Mouse (Mus musculus) ES-CJ7 (cell line): ENCODE measurements around the gene Krtap16-1.

Experiments used
- DNase-seq: peaks from one replicate; pipeline ENCODE4 v3.0.0; 2011; ENCODE audit warnings: low read depth, low spot score

Krtap16-1 gene

GRCm38 (mm10) chr11:99986180-99986647, at the start of gene Krtap16-1:
TSS of gene Krtap16-1 (minus strand) at chr11:99986597.
- no peak for DNase-seq

DNA sequence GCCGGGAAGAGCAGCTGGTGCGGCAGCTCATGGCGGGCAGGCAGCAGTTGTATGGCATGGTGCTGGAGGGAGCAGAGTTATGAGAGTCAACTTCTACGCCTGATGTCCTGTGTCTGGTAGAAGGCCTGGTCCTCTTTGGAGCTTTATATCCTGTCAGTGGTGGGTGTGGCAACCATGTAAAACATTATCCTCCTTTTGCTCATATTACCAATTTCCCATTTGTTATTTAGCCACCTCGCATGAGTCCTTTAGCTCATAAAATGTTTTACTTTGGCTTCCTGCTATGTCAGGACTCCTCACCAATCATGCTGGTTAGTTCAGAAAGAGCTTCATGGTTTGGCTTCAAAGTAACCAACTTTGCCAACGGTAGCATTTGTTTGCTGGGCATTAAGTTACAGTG, 43.4 kb upstream of the Krtap16-1 start, which contains the start of gene Krt33b:
TSS of gene Krt33b (minus strand) at position 101 of the 400 bp plus-strand sequence.
- DNase-seq: no peak

DNA sequence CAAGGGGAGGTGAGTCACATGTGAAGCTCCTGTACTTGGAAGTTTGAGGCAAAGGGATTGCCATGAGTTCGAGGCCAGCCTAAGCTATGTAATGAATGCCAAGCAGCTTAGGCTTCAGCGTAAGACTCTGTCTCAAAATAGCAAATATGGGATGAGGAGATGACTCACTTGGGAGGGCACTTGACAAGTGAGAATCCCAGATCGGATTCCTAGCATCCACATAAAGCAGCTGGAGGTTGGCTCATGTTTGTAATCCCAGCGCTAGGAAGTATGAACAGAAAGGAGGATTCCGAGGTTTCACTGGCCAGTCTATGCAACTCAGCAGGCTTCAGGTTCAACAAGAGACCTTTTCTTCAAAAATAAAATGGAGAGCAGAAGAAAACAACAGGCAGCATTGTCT, 35.0 kb upstream of the Krtap16-1 start:
- no peak for DNase-seq

GRCm38 (mm10) chr11:100019466-100019865, 33.1 kb upstream of the Krtap16-1 start:
- no peak for DNase-seq

GRCm38 (mm10) chr11:100016112-100016511, 29.7 kb upstream of the Krtap16-1 start, which contains the start of gene Krt33a:
TSS of gene Krt33a (minus strand) at chr11:100016212.
- DNase-seq: no peak

- DNase-seq: no peak
Measured at GRCm38 (mm10) chr11:100013691-100014171, 27.3 kb upstream of the Krtap16-1 start.

- no peak for DNase-seq
Measured at GRCm38 (mm10) chr11:100010682-100011081, 24.3 kb upstream of the Krtap16-1 start.

DNA sequence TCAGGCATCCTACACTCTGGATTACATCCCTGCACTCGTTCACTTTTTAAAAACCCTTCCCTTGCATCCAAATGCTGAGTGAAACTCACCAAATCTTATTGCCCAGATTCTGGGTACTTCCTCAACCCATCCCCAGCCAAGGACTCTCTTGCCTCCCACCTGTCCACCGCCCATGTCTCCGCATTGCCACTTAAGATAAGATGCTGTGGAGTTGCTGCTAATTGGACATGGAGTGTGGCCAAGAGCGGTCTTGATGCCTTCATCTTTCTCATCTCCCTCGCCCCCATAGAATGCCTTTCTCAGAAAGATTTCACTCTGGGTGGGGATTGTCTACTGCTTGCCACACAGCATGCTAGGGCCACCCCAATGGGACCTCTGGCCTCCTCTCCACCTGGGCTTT, 21.9 kb upstream of the Krtap16-1 start:
- DNase-seq: no peak

- peak; percentile 39 for DNase-seq
Measured at GRCm38 (mm10) chr11:100006624-100007023, 20.2 kb upstream of the Krtap16-1 start.

- no peak for DNase-seq
Measured at GRCm38 (mm10) chr11:100005905-100006304, 19.5 kb upstream of the Krtap16-1 start.

GRCm38 (mm10) chr11:100004846-100005245, 18.4 kb upstream of the Krtap16-1 start:
- DNase-seq: peak; percentile 52

DNA sequence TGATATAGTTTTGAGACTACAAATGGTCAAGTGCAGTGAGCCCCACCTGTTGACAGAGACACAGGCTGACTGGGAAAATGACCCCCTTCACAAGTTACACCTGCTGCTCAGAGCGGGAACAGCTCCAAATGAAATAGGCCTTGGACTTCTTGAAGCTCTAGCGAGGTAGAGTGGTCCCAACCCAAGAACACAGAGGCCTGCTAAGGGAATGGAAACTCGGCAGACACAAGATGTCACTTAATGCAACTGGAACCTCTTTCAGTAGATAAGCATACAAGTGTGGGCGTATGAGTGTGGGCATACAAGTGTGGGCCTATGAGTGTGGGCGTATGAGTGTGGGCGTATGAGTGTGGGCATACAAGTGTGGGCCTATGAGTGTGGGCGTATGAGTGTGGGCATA, 12.7 kb upstream of the Krtap16-1 start:
- no peak for DNase-seq

DNA sequence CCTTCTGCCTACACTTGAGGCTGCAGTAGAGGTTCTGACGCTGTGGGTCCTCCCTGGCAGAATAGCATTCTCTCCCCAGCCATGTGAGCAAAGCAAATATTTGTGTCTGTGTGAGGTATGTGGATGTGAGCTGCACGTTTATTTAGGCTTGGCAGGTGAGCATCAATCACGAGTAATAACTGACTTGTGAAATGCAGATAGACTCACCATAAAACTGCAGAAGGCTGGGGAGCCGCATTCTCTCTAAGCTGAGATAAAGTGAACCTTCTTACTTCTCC, 7.9 kb upstream of the Krtap16-1 start:
- no peak for DNase-seq

- no peak for DNase-seq
Measured at GRCm38 (mm10) chr11:99993620-99994383, 7.4 kb upstream of the Krtap16-1 start, which contains the start of gene Krtap17-1. TSS of gene Krtap17-1 (minus strand) at chr11:99993994.

GRCm38 (mm10) chr11:99990571-99990970, 4.2 kb upstream of the Krtap16-1 start:
- no peak for DNase-seq

GRCm38 (mm10) chr11:99989881-99990405, 3.5 kb upstream of the Krtap16-1 start:
- no peak for DNase-seq

GRCm38 (mm10) chr11:99988530-99988929, 2.1 kb upstream of the Krtap16-1 start:
- no peak for DNase-seq

DNA sequence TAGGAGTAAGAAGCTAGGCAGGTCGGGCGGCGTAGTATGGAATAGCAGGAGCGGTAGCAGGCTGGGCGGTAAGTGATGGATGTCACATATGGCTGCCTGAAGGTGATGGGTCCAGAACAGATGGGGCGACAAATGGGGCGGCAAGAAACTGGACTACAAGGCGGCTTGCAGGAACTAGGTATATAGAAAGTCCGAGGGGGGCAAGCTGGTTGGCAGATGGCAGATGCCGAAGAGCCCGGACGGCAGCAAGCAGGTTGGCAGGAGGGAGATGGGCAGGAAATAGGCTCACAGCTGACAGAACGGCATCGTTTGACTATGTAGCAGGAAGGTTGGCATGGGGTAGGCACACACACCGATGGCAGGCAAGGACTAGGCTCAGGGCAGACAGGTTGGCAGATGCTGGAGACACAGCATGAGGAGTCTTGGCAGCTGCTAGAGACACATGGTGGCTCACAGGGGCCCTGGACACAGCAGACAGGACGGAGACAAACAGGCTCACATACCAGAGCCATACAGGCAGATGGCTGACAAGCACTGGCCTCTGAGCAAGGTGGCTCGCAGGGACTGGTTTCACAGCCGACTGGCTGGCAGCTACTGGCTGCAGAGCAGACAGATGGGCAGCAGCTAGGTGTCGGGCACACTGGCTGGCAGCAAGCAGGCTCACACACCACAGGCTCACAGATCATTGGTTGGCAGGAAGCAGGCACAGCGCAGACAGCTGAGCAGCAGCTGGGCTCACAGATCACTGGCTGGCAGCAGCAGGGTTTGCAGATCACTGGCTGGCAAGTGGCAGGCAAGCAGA, 905 bp downstream of the Krtap16-1 start:
- DNase-seq: no peak

DNA sequence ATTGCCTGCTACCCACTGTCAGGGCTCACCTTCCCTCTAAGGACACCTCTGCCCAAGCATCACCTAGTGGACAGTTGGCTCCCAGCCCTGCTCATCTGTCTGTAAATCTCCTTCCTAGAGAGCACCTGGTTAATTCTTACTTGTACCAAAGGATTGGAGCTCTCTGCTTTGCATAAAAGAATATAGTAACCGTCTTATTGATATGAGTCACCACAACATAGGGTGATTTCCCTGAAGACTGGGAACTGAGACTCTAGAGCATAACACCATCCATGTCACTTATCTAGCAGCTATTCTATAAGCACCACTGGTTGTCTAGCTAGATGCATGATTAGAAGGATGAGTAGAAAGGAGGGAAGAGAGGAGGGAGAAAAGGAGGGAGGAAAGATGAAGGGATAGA, 3.0 kb downstream of the Krtap16-1 start:
- no peak for DNase-seq

DNA sequence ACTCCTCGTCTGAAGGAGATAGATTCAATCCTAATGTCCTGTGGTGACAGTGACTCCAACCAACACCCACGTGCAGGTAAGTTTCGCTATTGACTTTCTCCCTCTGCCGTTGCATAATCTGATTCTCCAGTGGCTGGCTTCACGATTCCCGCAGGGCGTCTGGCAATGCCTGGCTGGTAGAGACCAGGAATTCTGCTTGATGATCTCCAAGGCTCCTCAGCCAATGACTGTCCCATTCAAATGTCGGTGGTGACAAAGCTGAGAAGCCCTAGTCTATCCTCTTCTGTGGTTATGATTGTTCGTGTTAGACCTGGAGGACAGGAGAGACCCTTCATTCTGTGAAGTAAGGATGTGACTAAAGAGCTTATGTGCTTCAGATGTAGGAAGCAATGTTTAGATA, 3.7 kb downstream of the Krtap16-1 start:
- no peak for DNase-seq

DNA sequence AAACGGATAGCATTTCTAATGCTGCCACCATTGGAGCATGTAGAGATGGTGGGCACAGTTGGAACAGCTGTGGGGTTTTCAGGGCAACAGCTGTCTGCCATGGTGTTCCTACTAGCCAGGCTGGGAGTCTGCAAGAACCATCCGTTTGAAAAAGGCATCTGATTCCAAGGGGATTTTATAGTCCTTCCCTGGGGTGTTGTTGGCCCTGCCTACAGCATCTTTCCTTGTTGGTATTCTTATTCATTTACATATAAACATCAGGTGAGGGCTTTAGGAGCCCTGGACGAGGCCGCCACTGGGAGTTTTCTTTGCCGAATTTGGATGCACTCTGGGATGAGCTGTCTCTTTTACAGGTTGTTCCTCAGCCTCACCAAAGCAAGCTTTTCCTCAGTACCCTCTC, 7.4 kb downstream of the Krtap16-1 start, which contains the start of gene Krtap29-1:
TSS of gene Krtap29-1 (minus strand) at position 101 of the 400 bp plus-strand sequence.
- no peak for DNase-seq

- no peak for DNase-seq
Measured at GRCm38 (mm10) chr11:99965961-99966360, 20.4 kb downstream of the Krtap16-1 start.
